Mouse (Mus musculus): Measurements from ENCODE around the gene 4430402I18Rik. TPM values are rescaled to one million over a fixed set of nuclear protein-coding genes. Genes with fewer than 3 reads are reported as not detected.

Gene 4430402I18Rik
- total RNA-seq, 2 experiments from 2014 or later: 15.7 to 16.5 TPM

Other genes with a start within 250 kb of the 4430402I18Rik start
- under 1 TPM; 0.45 to 0.89 TPM for gene Slc1a1, start 132.8 kb downstream of the 4430402I18Rik start, total RNA-seq (2021)
- gene Plpp6, start 3.8 kb downstream of the 4430402I18Rik start, total RNA-seq (2021): 1 to 10 TPM; 7.7 to 8.1 TPM
- gene Cdc37l1, start 22.6 kb upstream of the 4430402I18Rik start, total RNA-seq (2021): 10 to 100 TPM; 53.6 to 85.5 TPM
- 10 to 100 TPM; 82.7 to 83.3 TPM for gene Ak3, start 80.2 kb upstream of the 4430402I18Rik start, total RNA-seq (2021)
- 1 to 10 TPM; 6.5 to 8.2 TPM for gene Rcl1, start 133.6 kb upstream of the 4430402I18Rik start, total RNA-seq (2021)